Mouse (Mus musculus): ENCODE data around the gene Fam71e2. TPM values are rescaled to one million over a fixed set of nuclear protein-coding genes. Genes with fewer than 3 reads are reported as not detected.

Gene Fam71e2
- total RNA-seq, 1 experiment, result not detected

DNA sequence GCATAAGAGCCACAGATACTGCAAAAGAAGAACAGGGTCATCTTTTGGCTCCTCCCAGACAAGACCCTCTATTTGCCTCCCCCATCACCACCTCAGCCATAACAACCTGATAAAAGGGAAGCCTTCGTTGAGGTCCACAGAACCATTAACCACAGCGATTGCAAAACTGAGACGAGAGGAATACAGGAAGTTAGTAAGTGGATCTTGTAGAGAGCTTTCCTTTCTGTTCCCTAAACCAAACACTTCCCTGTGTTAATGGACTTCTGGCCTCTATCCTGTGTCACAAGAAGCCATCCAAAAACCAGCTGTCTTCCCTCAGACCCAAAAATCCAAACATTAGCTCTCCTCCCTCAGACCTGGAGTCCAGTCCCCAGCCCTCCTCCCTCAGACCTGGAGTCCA lies 46.7 kb downstream of the Fam71e2 start:
- Histone ChIP-seq H3K27ac (ENCODE audit: insufficient read depth, low read depth, low read length, poor library complexity, severe bottlenecking) (no peak overlapping the region), H3K9me3 (ENCODE audit: control insufficient read depth, insufficient read depth, low read depth, low read length) (no peaks in the 10 kb centered on the region), H3K9ac (ENCODE audit: insufficient read depth, low read depth, low read length, poor library complexity, severe bottlenecking) (no peak overlapping the region), H3K4me3 (ENCODE audit: insufficient read depth in 1 of 2, low read depth in 1 of 2, low read length in 2 of 2, poor library complexity in 1 of 2, severe bottlenecking in 1 of 2) (no peak overlapping the region), H3K4me1 (ENCODE audit: control insufficient read depth in 2 of 2, insufficient read depth in 2 of 2, low read length in 2 of 2, poor library complexity in 1 of 2) (no peaks in the 10 kb centered on the region), H3K36me3 (ENCODE audit: control insufficient read depth, insufficient read depth, low read length, poor library complexity, severe bottlenecking) (no peaks in the 10 kb centered on the region)
- TF ChIP-seq ZC3H11A (IDR thresholded peaks at IDR 0.05; ENCODE audit: borderline replicate concordance, low read depth, low read length) (no peak), CHD2 (IDR thresholded peaks at IDR 0.05; ENCODE audit: low read depth, low read length) (no peak), ZNF384 (IDR thresholded peaks at IDR 0.05; ENCODE audit: low read depth, low read length) (no peak), HCFC1 (IDR thresholded peaks at IDR 0.05; ENCODE audit: borderline replicate concordance, insufficient read depth, low read length) (no peak), MAFK (IDR thresholded peaks at IDR 0.05; ENCODE audit: insufficient read depth, low read depth, low read length) (no peak)
- in situ Hi-C loops (cut with MboI; ENCODE audit: low sequenced_read_pairs in 2 of 2, unreplicated experiment in 2 of 2), result no loop called here
- DNase-seq (ENCODE audit: low read depth, low spot score), result no peak

DNA sequence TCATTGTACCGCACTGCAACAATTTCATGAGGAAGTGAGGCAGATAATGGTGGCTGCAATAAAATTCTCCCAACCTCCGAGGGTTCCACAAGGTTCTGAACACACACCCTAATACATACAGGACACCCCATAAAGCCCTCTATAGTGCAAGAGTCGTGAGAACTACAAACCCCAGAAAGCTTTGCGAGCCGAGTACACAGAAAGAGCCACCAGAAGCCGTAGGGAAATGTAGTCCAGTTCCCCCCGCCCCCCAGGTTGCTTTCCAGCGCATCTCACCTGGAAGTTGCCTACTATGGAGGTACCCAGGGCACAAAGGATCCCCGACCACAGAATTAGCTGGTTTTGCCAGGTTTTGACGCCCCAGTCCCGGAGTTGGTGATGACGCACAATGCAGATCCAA lies 47.6 kb downstream of the Fam71e2 start:
- H3K27ac ChIP-seq (ENCODE audit: insufficient read depth, low read depth, low read length, poor library complexity, severe bottlenecking), result no peak overlapping the region
- in situ Hi-C loops (cut with MboI; ENCODE audit: low sequenced_read_pairs in 2 of 2, unreplicated experiment in 2 of 2), result no loop called here
- TF ChIP-seq HCFC1 (IDR thresholded peaks at IDR 0.05; ENCODE audit: borderline replicate concordance, insufficient read depth, low read length), result peak; percentile 97
- TF ChIP-seq CHD2 (IDR thresholded peaks at IDR 0.05; ENCODE audit: low read depth, low read length), result no peak
- no peak for TF ChIP-seq MAFK (IDR thresholded peaks at IDR 0.05; ENCODE audit: insufficient read depth, low read depth, low read length)
- no peak for TF ChIP-seq ZC3H11A (IDR thresholded peaks at IDR 0.05; ENCODE audit: borderline replicate concordance, low read depth, low read length)
- no peak overlapping the region; a peak in 1 of 4 replicates for H3K4me3 ChIP-seq (ENCODE audit: insufficient read depth in 1 of 2, low read depth in 1 of 2, low read length in 2 of 2, poor library complexity in 1 of 2, severe bottlenecking in 1 of 2)
- H3K4me1 ChIP-seq (ENCODE audit: control insufficient read depth in 2 of 2, insufficient read depth in 2 of 2, low read length in 2 of 2, poor library complexity in 1 of 2), result no peaks in the 10 kb centered on the region
- H3K36me3 ChIP-seq (ENCODE audit: control insufficient read depth, insufficient read depth, low read length, poor library complexity, severe bottlenecking), result no peaks in the 10 kb centered on the region
- no peaks in the 10 kb centered on the region for H3K9me3 ChIP-seq (ENCODE audit: control insufficient read depth, insufficient read depth, low read depth, low read length)
- no peak overlapping the region for H3K9ac ChIP-seq (ENCODE audit: insufficient read depth, low read depth, low read length, poor library complexity, severe bottlenecking)
- no peak for DNase-seq (ENCODE audit: low read depth, low spot score)

DNA sequence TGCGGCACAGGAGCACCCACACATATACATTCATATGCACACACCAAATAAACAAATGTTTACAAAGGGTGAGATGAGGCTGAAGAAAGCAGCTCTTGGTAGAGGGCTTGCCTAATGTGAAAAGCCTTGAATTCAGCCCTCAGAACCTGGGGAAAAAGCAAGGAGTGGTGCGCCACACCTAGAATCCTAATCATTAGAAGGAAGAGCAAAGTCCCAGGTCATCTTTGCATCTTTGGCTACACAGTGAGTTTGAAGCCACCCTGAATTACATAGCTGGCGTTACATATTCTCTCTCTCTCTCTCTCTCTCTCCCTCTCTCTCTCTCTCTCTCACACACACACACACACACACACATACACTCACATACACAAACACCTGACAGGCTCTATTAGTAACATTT lies 51.8 kb downstream of the Fam71e2 start:
- TF ChIP-seq ZNF384 (IDR thresholded peaks at IDR 0.05; ENCODE audit: low read depth, low read length) (no peak), CHD2 (IDR thresholded peaks at IDR 0.05; ENCODE audit: low read depth, low read length) (no peak), MAFK (IDR thresholded peaks at IDR 0.05; ENCODE audit: insufficient read depth, low read depth, low read length) (no peak), HCFC1 (IDR thresholded peaks at IDR 0.05; ENCODE audit: borderline replicate concordance, insufficient read depth, low read length) (no peak), ZC3H11A (IDR thresholded peaks at IDR 0.05; ENCODE audit: borderline replicate concordance, low read depth, low read length) (no peak)
- no peak for DNase-seq (ENCODE audit: low read depth, low spot score)
- no peak overlapping the region for H3K4me3 ChIP-seq (ENCODE audit: insufficient read depth in 1 of 2, low read depth in 1 of 2, low read length in 2 of 2, poor library complexity in 1 of 2, severe bottlenecking in 1 of 2)
- in situ Hi-C loops (cut with MboI; ENCODE audit: low sequenced_read_pairs in 2 of 2, unreplicated experiment in 2 of 2), result no loop called here
- peaks cover 0 to 7% of the 10 kb centered on the region in 2 experiments; a peak in 2 of 4 replicates for H3K4me1 ChIP-seq (ENCODE audit: control insufficient read depth in 2 of 2, insufficient read depth in 2 of 2, low read length in 2 of 2, poor library complexity in 1 of 2)
- H3K9ac ChIP-seq (ENCODE audit: insufficient read depth, low read depth, low read length, poor library complexity, severe bottlenecking), result no peak overlapping the region
- no peak overlapping the region for H3K27ac ChIP-seq (ENCODE audit: insufficient read depth, low read depth, low read length, poor library complexity, severe bottlenecking)
- H3K36me3 ChIP-seq (ENCODE audit: control insufficient read depth, insufficient read depth, low read length, poor library complexity, severe bottlenecking), result peaks cover 8% of the 10 kb centered on the region; the same call in 1 of the 2 replicates
- no peaks in the 10 kb centered on the region for H3K9me3 ChIP-seq (ENCODE audit: control insufficient read depth, insufficient read depth, low read depth, low read length)

DNA sequence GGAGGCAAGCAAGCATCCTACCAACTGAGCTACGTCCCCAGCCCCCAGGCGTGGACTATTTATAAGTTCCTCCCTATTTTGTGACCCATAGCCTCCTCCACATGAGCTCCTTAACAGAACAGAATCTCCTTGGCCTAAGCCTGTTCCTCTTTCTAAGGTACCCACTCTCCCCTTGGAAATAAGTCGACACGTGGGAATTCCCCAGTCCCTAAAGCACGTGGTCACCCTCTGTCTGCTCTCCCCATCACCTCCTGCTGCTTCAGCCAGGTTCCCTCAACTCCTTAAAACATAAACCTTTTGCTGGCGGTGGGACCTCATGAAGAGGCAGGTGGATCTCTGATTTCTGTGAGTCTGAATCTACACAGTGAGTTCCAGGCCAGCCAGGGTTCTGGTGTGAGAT lies 54.1 kb downstream of the Fam71e2 start:
- H3K4me3 ChIP-seq (ENCODE audit: insufficient read depth in 1 of 2, low read depth in 1 of 2, low read length in 2 of 2, poor library complexity in 1 of 2, severe bottlenecking in 1 of 2), result no peak overlapping the region
- peaks cover 0 to 7% of the 10 kb centered on the region in 2 experiments; a peak in 2 of 4 replicates for H3K4me1 ChIP-seq (ENCODE audit: control insufficient read depth in 2 of 2, insufficient read depth in 2 of 2, low read length in 2 of 2, poor library complexity in 1 of 2)
- H3K27ac ChIP-seq (ENCODE audit: insufficient read depth, low read depth, low read length, poor library complexity, severe bottlenecking), result no peak overlapping the region
- no peak overlapping the region for H3K9ac ChIP-seq (ENCODE audit: insufficient read depth, low read depth, low read length, poor library complexity, severe bottlenecking)
- no peaks in the 10 kb centered on the region for H3K9me3 ChIP-seq (ENCODE audit: control insufficient read depth, insufficient read depth, low read depth, low read length)
- no peak for DNase-seq (ENCODE audit: low read depth, low spot score)
- in situ Hi-C loops (cut with MboI; ENCODE audit: low sequenced_read_pairs in 2 of 2, unreplicated experiment in 2 of 2), result no loop called here
- TF ChIP-seq MAFK (IDR thresholded peaks at IDR 0.05; ENCODE audit: insufficient read depth, low read depth, low read length), result no peak
- no peak for TF ChIP-seq CHD2 (IDR thresholded peaks at IDR 0.05; ENCODE audit: low read depth, low read length)
- TF ChIP-seq ZNF384 (IDR thresholded peaks at IDR 0.05; ENCODE audit: low read depth, low read length), result no peak
- TF ChIP-seq ZC3H11A (IDR thresholded peaks at IDR 0.05; ENCODE audit: borderline replicate concordance, low read depth, low read length), result no peak
- no peak for TF ChIP-seq HCFC1 (IDR thresholded peaks at IDR 0.05; ENCODE audit: borderline replicate concordance, insufficient read depth, low read length)
- H3K36me3 ChIP-seq (ENCODE audit: control insufficient read depth, insufficient read depth, low read length, poor library complexity, severe bottlenecking), result peaks cover 15% of the 10 kb centered on the region; the same call in 1 of the 2 replicates

DNA sequence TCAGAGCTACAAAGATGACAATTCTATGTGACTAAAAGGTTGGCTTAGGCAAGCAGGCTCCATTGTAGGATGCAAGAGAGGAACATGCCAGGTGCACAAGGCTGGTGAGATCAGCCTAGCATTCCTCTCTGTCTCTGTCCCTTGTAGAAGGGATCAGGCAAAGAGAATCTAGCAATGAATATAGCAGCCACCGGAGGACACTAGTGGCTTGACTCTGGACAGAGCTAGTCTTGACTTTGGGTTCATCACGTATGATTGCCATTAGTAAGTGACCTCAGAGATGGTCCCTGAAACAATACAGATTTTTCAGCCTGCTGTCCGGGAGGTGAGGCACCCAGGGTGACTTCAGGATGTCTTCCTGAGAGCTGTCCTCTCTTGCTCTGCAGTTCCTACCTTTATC lies 58.5 kb downstream of the Fam71e2 start:
- Histone ChIP-seq H3K9me3 (ENCODE audit: control insufficient read depth, insufficient read depth, low read depth, low read length) (no peaks in the 10 kb centered on the region), H3K27ac (ENCODE audit: insufficient read depth, low read depth, low read length, poor library complexity, severe bottlenecking) (no peak overlapping the region), H3K9ac (ENCODE audit: insufficient read depth, low read depth, low read length, poor library complexity, severe bottlenecking) (no peak overlapping the region), H3K36me3 (ENCODE audit: control insufficient read depth, insufficient read depth, low read length, poor library complexity, severe bottlenecking) (peaks cover 33% of the 10 kb centered on the region), H3K4me1 (ENCODE audit: control insufficient read depth in 2 of 2, insufficient read depth in 2 of 2, low read length in 2 of 2, poor library complexity in 1 of 2) (peaks cover 0 to 7% of the 10 kb centered on the region in 2 experiments; a peak in 2 of 4 replicates), H3K4me3 (ENCODE audit: insufficient read depth in 1 of 2, low read depth in 1 of 2, low read length in 2 of 2, poor library complexity in 1 of 2, severe bottlenecking in 1 of 2) (no peak overlapping the region)
- TF ChIP-seq ZNF384 (IDR thresholded peaks at IDR 0.05; ENCODE audit: low read depth, low read length) (no peak), MAFK (IDR thresholded peaks at IDR 0.05; ENCODE audit: insufficient read depth, low read depth, low read length) (no peak), ZC3H11A (IDR thresholded peaks at IDR 0.05; ENCODE audit: borderline replicate concordance, low read depth, low read length) (no peak)
- DNase-seq (ENCODE audit: low read depth, low spot score), result no peak
- in situ Hi-C loops (cut with MboI; ENCODE audit: low sequenced_read_pairs in 2 of 2, unreplicated experiment in 2 of 2), result no loop called here

All from ES-E14 (cell line).